Mouse (Mus musculus) limb, embryonic 15.5 days (tissue): Measurements from ENCODE around the gene Iqcb1. TPM values are rescaled to one million over a fixed set of nuclear protein-coding genes. Genes with fewer than 3 reads are reported as not detected.
"Not testable (repeated sequence)": the region's sequence is repeated elsewhere in the genome, so short reads cannot be mapped to it uniquely, and the experiment has no call there.

Experiments used
- ATAC-seq: fragments of 200-750 bp; cut with Nextera tagmentation; 2 replicates; pipeline ENCODE4 v1.8.0; 2017; ENCODE audit warnings: low read depth, moderate TSS enrichment; ENCODE audit not compliant: insufficient number of reproducible peaks, low FRiP score, low TSS enrichment
- H3K27ac ChIP-seq: fragments of 300-500 bp; sonication (generic); 2 replicates; pipeline ENCODE4 v1.5.1; 2015; ENCODE audit warnings: moderate library complexity, mild to moderate bottlenecking, inconsistent platforms
- H3K27me3 ChIP-seq: fragments of 300-500 bp; sonication (generic); 2 replicates; pipeline ENCODE4 v1.6.1; 2015; ENCODE audit warnings: inconsistent platforms
- H3K36me3 ChIP-seq: fragments of 300-500 bp; sonication (generic); 2 replicates; pipeline ENCODE4 v1.6.1; 2015; ENCODE audit warnings: inconsistent platforms
- H3K4me1 ChIP-seq: fragments of 300-500 bp; sonication (generic); 2 replicates; pipeline ENCODE4 v1.6.1; 2015; ENCODE audit warnings: inconsistent platforms
- H3K4me2 ChIP-seq: fragments of 300-500 bp; sonication (generic); 2 replicates; pipeline ENCODE4 v1.6.1; 2015; ENCODE audit warnings: mild to moderate bottlenecking, inconsistent platforms
- H3K4me3 ChIP-seq: fragments of 300-500 bp; sonication (generic); 2 replicates; pipeline ENCODE4 v1.5.1; 2015; ENCODE audit warnings: mild to moderate bottlenecking, inconsistent platforms
- H3K9ac ChIP-seq: fragments of 300-500 bp; sonication (generic); 2 replicates; pipeline ENCODE4 v1.6.1; 2015; ENCODE audit warnings: inconsistent platforms
- H3K9me3 ChIP-seq: fragments of 300-500 bp; sonication (generic); 2 replicates; pipeline ENCODE4 v1.6.1; 2016; ENCODE audit warnings: inconsistent platforms
- WGBS: fragments of 180-500 bp; shearing (Covaris S2); methylation state at CpG from one replicate; pipeline ENCODE4 v1.1.7; 2015; 5-methylcytosine and 5-hydroxymethylcytosine counted together
- polyA plus RNA-seq: library from polyadenylated mRNA; unstranded; fragments of >200 nt; fragmentation: Nextera tagmentation; extraction: Ambion mirVana; gene quantifications from 2 replicates; pipeline ENCODE4 v1.2.1, GENCODE M21; 2015

The Iqcb1 gene
- polyA plus RNA-seq, 1 experiment from 2014 or later: 36.1 TPM

DNA sequence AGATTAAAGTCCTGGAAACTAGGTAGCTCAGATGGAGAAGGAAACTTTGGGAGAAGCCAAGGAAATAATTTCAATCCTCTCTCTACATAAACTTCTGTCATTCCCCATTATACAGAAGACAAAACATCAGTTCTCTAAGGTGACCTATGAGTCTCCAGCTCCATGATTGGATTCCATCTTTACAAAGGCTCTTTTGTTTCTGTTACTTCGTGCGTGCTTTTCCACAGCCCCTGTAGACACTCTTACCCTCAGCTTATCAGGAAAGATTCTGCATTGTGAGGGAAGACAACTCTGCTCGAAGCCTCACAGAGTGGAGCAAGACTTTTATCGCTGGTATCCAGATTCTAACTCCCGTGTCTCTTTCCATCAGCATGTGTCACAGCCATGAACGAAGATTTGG lies 8.2 kb upstream of the Iqcb1 start:
- Histone ChIP-seq H3K9me3 (no peaks in the 10 kb centered on the region), H3K36me3 (no peaks in the 10 kb centered on the region), H3K27me3 (no peaks in the 10 kb centered on the region), H3K4me2 (no peak overlapping the region), H3K27ac (no peak overlapping the region), H3K9ac (no peak overlapping the region), H3K4me1 (no peaks in the 10 kb centered on the region), H3K4me3 (no peak overlapping the region)
- WGBS: 86% methylated on average over 6 of the region's 6 CpGs
- no peak for ATAC-seq

DNA sequence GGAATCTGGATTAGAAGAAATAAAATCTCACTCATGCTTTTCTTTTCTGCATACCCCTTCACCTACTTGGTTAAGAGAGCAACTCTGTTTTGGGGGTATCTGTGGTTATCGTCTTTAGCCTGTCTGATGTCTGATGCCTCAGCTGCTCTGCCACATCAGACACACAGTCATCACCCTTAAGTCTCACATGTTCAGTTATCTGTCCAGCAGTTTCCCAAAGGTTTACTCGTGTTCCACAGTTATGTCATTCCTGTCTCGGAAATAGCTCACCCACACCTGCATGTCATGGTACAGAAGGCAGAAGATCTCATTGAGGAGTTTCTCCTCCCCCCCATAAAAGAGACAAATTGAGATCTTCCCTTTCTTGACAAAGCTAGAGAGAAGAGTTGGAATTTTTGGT lies 7.4 kb upstream of the Iqcb1 start:
- H3K4me1 ChIP-seq: no peaks in the 10 kb centered on the region
- no peak overlapping the region for H3K4me2 ChIP-seq
- WGBS: 77% methylated on average over 3 of the region's 3 CpGs
- H3K27ac ChIP-seq: no peak overlapping the region
- ATAC-seq: no peak
- H3K27me3 ChIP-seq: no peaks in the 10 kb centered on the region
- H3K9me3 ChIP-seq: no peaks in the 10 kb centered on the region
- no peaks in the 10 kb centered on the region for H3K36me3 ChIP-seq
- no peak overlapping the region for H3K9ac ChIP-seq
- no peak overlapping the region for H3K4me3 ChIP-seq

DNA sequence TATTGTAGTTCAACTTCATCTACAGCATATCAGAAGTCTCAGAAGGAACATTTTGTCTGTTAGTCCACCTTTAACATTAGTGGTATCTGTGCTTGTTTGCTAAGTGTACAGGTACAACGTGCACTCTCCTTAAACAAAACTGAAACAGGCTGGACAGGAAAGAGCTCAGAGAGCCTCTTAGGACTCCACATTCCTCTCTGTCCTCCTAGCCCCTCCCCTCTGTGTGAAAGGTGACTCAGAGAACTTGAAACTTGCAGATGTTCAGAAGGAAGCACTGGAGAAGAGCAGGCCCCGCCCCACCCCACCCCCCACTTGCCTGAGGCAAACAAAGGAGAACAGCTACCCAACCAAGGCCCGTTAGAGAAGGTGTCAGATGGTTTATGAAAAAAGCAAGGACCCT lies 6.7 kb upstream of the Iqcb1 start:
- Histone ChIP-seq H3K4me3 (no peak overlapping the region), H3K4me2 (no peak overlapping the region), H3K9me3 (no peaks in the 10 kb centered on the region), H3K27me3 (no peaks in the 10 kb centered on the region), H3K36me3 (no peaks in the 10 kb centered on the region), H3K9ac (no peak overlapping the region), H3K27ac (no peak overlapping the region), H3K4me1 (no peaks in the 10 kb centered on the region)
- WGBS: 7% methylated on average over 3 of the region's 3 CpGs
- ATAC-seq: no peak

DNA sequence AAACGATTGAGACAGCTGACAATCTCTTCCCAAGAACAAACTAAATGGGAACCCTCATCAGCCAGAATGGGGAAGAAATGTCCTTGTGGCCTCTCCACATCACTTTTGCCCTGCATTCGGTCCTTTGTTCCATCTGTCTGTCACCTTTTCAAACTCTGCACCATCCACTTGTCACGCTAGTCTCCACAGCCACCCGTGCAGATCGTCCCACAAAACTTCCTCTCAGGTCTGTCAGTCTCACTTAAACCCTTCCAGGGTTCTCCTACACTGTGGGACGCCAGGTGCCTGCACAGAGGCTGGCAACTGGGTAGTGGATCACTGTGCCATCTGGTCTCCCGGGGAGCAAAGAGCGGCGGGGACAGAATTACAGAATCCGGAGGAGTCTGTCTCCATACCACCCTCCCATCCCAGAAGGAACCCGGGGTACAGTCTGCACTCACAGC lies 553 bp upstream of the Iqcb1 start:
- Histone ChIP-seq H3K36me3 (no peaks in the 10 kb centered on the region), H3K9ac (peak overlapping the region; percentile 83; the same call in 1 of the 2 replicates), H3K4me1 (peaks cover 10% of the 10 kb centered on the region), H3K9me3 (no peaks in the 10 kb centered on the region), H3K4me2 (peak overlapping the region; percentile 87), H3K4me3 (peak overlapping the region; percentile 64), H3K27ac (no peak overlapping the region), H3K27me3 (peaks cover 3% of the 10 kb centered on the region; the same call in 1 of the 2 replicates)
- no peak for ATAC-seq
- 4% methylated on average over 11 of the region's 11 CpGs for WGBS

- no peaks in the 10 kb centered on the region for H3K9me3 ChIP-seq
- H3K36me3 ChIP-seq: no peaks in the 10 kb centered on the region
- peaks cover 10% of the 10 kb centered on the region for H3K4me1 ChIP-seq
- H3K4me3 ChIP-seq: peak overlapping the region; percentile 64
- WGBS: 6% methylated on average over 11 of the region's 11 CpGs
- H3K9ac ChIP-seq: peak overlapping the region; percentile 83
- peaks cover 3% of the 10 kb centered on the region; the same call in 1 of the 2 replicates for H3K27me3 ChIP-seq
- H3K4me2 ChIP-seq: peak overlapping the region; percentile 87
- ATAC-seq: no peak
- peak overlapping the region; percentile 19; the same call in 1 of the 2 replicates for H3K27ac ChIP-seq
Observed at GRCm38 (mm10) chr16:36828820-36829219, 635 bp downstream of the Iqcb1 start.

- H3K4me2 ChIP-seq, H3K4me3 ChIP-seq, ATAC-seq, H3K9ac ChIP-seq, H3K27ac ChIP-seq, H3K4me1 ChIP-seq, H3K27me3 ChIP-seq, H3K9me3 ChIP-seq: not testable (repeated sequence)
- 88% methylated on average over 1 of the region's 1 CpGs for WGBS
- H3K36me3 ChIP-seq: peaks cover 11% of the 10 kb centered on the region
Observed at GRCm38 (mm10) chr16:36846894-36847293, 18.7 kb downstream of the Iqcb1 start.

GRCm38 (mm10) chr16:36851202-36851601 lies 23.0 kb downstream of the Iqcb1 start:
- 94% methylated on average over 3 of the region's 3 CpGs for WGBS
- Histone ChIP-seq H3K9ac (no peak overlapping the region), H3K27ac (no peak overlapping the region), H3K27me3 (no peaks in the 10 kb centered on the region), H3K4me3 (no peak overlapping the region), H3K4me2 (no peak overlapping the region), H3K36me3 (peaks cover 22% of the 10 kb centered on the region), H3K9me3 (no peaks in the 10 kb centered on the region), H3K4me1 (no peaks in the 10 kb centered on the region)
- ATAC-seq: no peak

DNA sequence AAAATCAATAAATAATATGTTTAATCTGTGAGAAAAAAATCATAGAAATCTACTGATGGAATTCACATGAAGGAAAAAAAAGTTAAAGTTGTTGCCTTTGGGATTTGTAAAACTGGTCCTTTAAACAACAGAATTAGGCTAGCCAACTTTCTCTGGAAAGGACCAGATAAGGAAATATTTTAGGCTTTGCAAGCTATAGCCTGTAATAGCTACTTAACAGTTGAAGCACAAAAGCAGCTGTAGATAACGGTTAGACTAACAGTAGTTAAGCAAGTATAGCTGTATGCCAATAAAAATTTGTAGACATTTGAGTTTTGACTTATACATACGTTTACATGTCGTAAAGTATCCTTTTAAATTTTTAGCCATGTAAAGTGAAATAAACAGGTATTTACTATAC lies 35.4 kb downstream of the Iqcb1 start:
- Histone ChIP-seq H3K36me3 (peaks cover 37% of the 10 kb centered on the region), H3K4me2 (no peak overlapping the region), H3K27ac (no peak overlapping the region), H3K9ac (no peak overlapping the region), H3K9me3 (no peaks in the 10 kb centered on the region), H3K4me1 (no peaks in the 10 kb centered on the region), H3K4me3 (no peak overlapping the region), H3K27me3 (no peaks in the 10 kb centered on the region)
- 75% methylated on average over 3 of the region's 3 CpGs for WGBS
- no peak for ATAC-seq

GRCm38 (mm10) chr16:36869442-36869841 lies 41.3 kb downstream of the Iqcb1 start:
- Histone ChIP-seq H3K4me2 (no peak overlapping the region), H3K36me3 (peaks cover 46% of the 10 kb centered on the region), H3K27ac (no peak overlapping the region), H3K9me3 (no peaks in the 10 kb centered on the region), H3K9ac (no peak overlapping the region), H3K27me3 (no peaks in the 10 kb centered on the region), H3K4me1 (peaks cover 6% of the 10 kb centered on the region), H3K4me3 (no peak overlapping the region)
- ATAC-seq: no peak
- 90% methylated on average over 2 of the region's 2 CpGs for WGBS

DNA sequence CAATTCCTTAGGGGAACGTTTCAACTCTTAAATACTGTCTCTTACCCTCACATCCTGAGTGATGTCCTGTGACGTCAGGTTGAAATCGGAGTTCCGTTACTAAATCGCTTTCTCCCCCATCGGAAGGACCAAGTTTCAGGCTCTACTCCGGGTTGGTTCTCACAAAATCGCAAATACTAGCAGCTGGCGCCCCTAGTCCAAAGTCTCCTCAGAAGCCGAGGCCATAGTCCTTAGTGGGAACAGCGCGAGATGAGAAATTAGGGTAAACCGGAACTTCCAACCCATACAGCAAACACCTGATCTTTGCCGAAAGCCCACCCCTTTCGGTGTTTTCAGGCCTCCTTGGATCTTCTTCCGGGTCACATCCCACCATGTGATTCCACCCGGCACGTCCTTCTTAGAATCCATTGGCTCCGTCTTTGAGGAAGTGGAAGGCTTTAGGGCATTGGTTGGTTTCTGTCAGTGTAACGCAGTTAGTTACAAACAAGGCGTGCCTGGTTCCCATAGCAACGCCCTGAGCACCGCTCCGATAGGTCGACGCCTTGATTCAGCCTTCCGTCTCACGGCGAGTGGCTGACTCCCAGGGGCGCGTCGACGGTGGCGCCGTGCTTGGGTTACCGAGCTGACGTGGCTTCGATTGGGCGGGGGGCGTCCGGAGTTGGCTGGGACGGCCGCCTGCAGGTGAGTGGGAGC lies 46.5 kb downstream of the Iqcb1 start, which contains the start of the genes Eaf2 and Golgb1:
Eaf2 (minus strand) TSS at position 421 of the 693 bp plus-strand sequence.
Golgb1 (plus strand) TSS at position 558 of the 693 bp plus-strand sequence.
- peak within 1 kb of the TSS; percentile 90 for H3K27ac ChIP-seq
- peak within 1 kb of the TSS; percentile 80 for H3K4me3 ChIP-seq
- no peaks in the 10 kb centered on the region for H3K27me3 ChIP-seq
- ATAC-seq: peak; percentile 100
- H3K9ac ChIP-seq: peak within 1 kb of the TSS; percentile 70
- H3K4me2 ChIP-seq: peak within 1 kb of the TSS; percentile 56
- no peaks in the 10 kb centered on the region for H3K9me3 ChIP-seq
- H3K4me1 ChIP-seq: peaks cover 6% of the 10 kb centered on the region
- WGBS: under 1% methylated on average over 43 of the region's 43 CpGs
- H3K36me3 ChIP-seq: peaks cover 16% of the 10 kb centered on the region

DNA sequence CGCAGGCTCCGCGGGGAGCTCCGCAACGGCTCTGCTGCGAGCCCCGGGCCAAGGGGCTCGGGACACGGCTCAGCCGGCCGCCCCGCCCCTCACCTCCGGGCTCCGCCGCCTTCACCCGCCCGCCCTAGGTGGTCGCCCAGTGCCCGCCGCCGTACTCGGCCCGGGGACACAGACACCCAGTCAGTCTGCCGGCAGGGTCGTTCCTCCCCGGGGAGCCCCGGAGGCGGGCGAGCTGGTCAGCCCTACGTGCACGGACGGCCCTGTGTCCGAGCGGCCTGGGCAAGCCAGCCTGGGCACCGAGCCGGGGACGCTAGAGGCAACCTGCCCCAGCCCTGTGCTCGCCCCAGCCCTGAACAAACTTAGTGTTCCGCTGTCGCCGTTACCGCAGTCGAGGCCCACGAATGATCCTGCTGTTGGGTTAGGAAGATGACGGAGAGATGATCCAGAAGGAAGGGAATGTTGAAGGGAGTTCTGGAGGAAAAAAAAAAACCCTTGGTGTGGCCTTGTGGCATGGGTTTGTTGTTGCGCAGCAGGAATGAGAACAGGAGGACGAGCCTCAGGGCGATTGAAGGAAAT lies 47.2 kb downstream of the Iqcb1 start:
- Histone ChIP-seq H3K36me3 (peaks cover 16% of the 10 kb centered on the region), H3K4me1 (peaks cover 6% of the 10 kb centered on the region), H3K4me3 (peak overlapping the region; percentile 80), H3K9ac (peak overlapping the region; percentile 70), H3K27ac (peak overlapping the region; percentile 83), H3K27me3 (no peaks in the 10 kb centered on the region), H3K4me2 (peak overlapping the region; percentile 56), H3K9me3 (no peaks in the 10 kb centered on the region)
- no peak; the same call in 1 of the 2 replicates for ATAC-seq
- under 1% methylated on average over 44 of the region's 48 CpGs for WGBS

- no peak overlapping the region for H3K4me3 ChIP-seq
- WGBS: 77% methylated on average over 5 of the region's 5 CpGs
Observed at GRCm38 (mm10) chr16:36877316-36877715, 49.1 kb downstream of the Iqcb1 start.

More at GRCm38 (mm10) chr16:36877316-36877715, 49.1 kb downstream of the Iqcb1 start:
- ATAC-seq: no peak
- peaks cover 6% of the 10 kb centered on the region for H3K4me1 ChIP-seq
- H3K9me3 ChIP-seq: no peaks in the 10 kb centered on the region
- H3K9ac ChIP-seq: no peak overlapping the region
- H3K27me3 ChIP-seq: no peaks in the 10 kb centered on the region
- no peak overlapping the region for H3K27ac ChIP-seq
- H3K4me2 ChIP-seq: no peak overlapping the region
- H3K36me3 ChIP-seq: peaks cover 4% of the 10 kb centered on the region
